Mouse (Mus musculus): ENCODE results near the gene Kctd21. TPM values are rescaled to one million over a fixed set of nuclear protein-coding genes. Genes with fewer than 3 reads are reported as not detected.
A peak's percentile ranks its signal among the peaks of the same experiment; 100 is the strongest.

Gene Kctd21
- polyA plus RNA-seq, 1 experiment from 2014 or later: 7.9 TPM

DNA sequence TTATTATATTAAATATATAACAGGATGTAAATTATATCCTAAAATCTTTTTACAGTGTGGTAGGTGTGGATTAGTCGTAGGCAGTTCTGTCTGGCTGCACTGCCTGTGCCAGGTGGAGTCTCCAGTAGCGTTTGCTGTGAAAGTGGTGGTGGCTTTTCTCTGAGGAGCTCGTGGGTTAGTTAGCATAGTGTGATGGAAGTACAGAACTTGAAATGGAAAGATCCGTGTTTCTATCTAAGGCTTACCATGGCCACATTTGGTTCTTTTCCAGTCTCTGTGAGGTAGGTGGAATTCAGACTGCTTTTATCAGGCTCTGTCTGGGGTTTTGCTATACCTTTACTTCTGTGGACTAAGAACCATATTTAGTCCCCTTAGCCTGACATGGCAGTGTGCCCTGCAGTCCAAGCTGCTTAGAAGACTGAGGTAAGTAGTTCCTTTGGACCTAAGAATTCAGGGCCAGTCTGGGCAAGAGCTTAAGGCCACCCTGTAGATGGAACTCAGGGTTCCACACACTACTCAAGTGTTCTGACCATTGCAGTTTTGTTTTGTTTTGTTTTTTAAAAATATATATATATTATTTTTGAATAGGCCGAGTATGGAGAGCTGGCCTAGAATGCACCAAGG lies 48.5 kb downstream of the Kctd21 start:
- Histone ChIP-seq H3K27ac (no peak overlapping the region), H3K36me3 (peaks cover 85% of the 10 kb centered on the region), H3K9ac (no peak overlapping the region), H3K4me3 (no peak overlapping the region), H3K4me2 (no peak overlapping the region), H3K4me1 (replicated peaks) (no peaks in the 10 kb centered on the region), H3K9me3 (no peaks in the 10 kb centered on the region), H3K27me3 (no peaks in the 10 kb centered on the region)
- WGBS: 96% methylated on average over 5 of the region's 5 CpGs
- no peak for ATAC-seq (ENCODE audit: low FRiP score)

- no peaks in the 10 kb centered on the region for H3K9me3 ChIP-seq
- no peak for ATAC-seq (ENCODE audit: low FRiP score)
- 96% methylated on average over 8 of the region's 8 CpGs for WGBS
- no peak overlapping the region for H3K4me3 ChIP-seq
- peaks cover 82% of the 10 kb centered on the region for H3K36me3 ChIP-seq
- H3K4me1 ChIP-seq (replicated peaks): no peaks in the 10 kb centered on the region
- H3K9ac ChIP-seq: no peak overlapping the region
- H3K27ac ChIP-seq: no peak overlapping the region
- H3K4me2 ChIP-seq: no peak overlapping the region
- no peaks in the 10 kb centered on the region for H3K27me3 ChIP-seq
These were observed 50.5 kb downstream of the Kctd21 start for GRCm38 (mm10) chr7:97382661-97383060.

- H3K4me3 ChIP-seq: no peak overlapping the region
- H3K4me1 ChIP-seq (replicated peaks): no peaks in the 10 kb centered on the region
- H3K36me3 ChIP-seq: peaks cover 80% of the 10 kb centered on the region
- ATAC-seq (ENCODE audit: low FRiP score): no peak
- 89% methylated on average over 10 of the region's 10 CpGs for WGBS
- no peak overlapping the region for H3K27ac ChIP-seq
- no peaks in the 10 kb centered on the region for H3K27me3 ChIP-seq
- no peak overlapping the region for H3K4me2 ChIP-seq
- H3K9ac ChIP-seq: no peak overlapping the region
- H3K9me3 ChIP-seq: no peaks in the 10 kb centered on the region
These were observed 51.5 kb downstream of the Kctd21 start for GRCm38 (mm10) chr7:97383496-97384132.

GRCm38 (mm10) chr7:97386106-97386805 lies 54.1 kb downstream of the Kctd21 start:
- H3K4me1 ChIP-seq (replicated peaks): 0 out of 2 replicates have a peak, but pooled peaks cover 2% of the 10 kb centered on the region
- H3K4me3 ChIP-seq: no peak overlapping the region
- H3K27me3 ChIP-seq: no peaks in the 10 kb centered on the region
- H3K9ac ChIP-seq: no peak overlapping the region
- H3K27ac ChIP-seq: no peak overlapping the region
- no peak for ATAC-seq (ENCODE audit: low FRiP score)
- peaks cover 74% of the 10 kb centered on the region for H3K36me3 ChIP-seq
- WGBS: 89% methylated on average over 7 of the region's 7 CpGs
- no peak overlapping the region for H3K4me2 ChIP-seq
- no peaks in the 10 kb centered on the region for H3K9me3 ChIP-seq

DNA sequence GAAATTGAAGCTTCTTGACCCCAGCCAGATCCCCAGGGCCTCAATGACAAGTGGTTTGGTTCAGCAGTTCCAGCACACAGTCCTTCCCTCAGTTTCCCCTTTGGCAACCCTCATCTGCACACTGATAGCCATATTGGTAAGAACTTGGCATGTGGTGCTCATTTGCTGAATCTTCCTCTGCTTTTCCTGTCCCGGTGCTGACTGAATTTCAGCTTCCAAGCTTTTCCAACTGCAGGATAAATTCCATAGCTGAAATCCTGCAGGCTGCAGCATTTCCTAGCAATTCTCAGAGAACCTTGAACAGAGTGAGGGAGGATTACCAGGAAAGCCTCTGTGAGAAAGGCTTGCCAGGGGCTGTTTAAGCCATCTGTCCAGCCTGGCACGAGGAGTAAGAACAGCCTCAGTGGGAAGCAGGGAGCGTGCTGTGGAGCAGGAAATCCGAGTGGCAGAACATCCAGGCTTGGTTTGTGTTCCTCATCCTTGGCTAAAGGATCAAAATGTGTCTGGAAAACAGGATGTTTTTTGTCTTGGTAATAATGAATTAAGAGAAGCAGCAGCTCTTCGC lies 54.8 kb downstream of the Kctd21 start:
- WGBS: 83% methylated on average over 5 of the region's 5 CpGs
- H3K9ac ChIP-seq: no peak overlapping the region
- H3K27me3 ChIP-seq: no peaks in the 10 kb centered on the region
- H3K4me1 ChIP-seq (replicated peaks): 0 out of 2 replicates have a peak, but pooled peaks cover 5% of the 10 kb centered on the region
- no peak overlapping the region for H3K4me2 ChIP-seq
- no peaks in the 10 kb centered on the region for H3K9me3 ChIP-seq
- peak overlapping the region; percentile 23; the same call in 1 of the 2 replicates for H3K27ac ChIP-seq
- H3K36me3 ChIP-seq: peaks cover 74% of the 10 kb centered on the region
- no peak for ATAC-seq (ENCODE audit: low FRiP score)
- H3K4me3 ChIP-seq: no peak overlapping the region

- Histone ChIP-seq H3K27ac (no peak overlapping the region), H3K36me3 (peaks cover 74% of the 10 kb centered on the region), H3K4me1 (replicated peaks) (0 out of 2 replicates have a peak, but pooled peaks cover 5% of the 10 kb centered on the region), H3K4me2 (no peak overlapping the region), H3K9me3 (no peaks in the 10 kb centered on the region), H3K27me3 (no peaks in the 10 kb centered on the region), H3K9ac (no peak overlapping the region), H3K4me3 (no peak overlapping the region)
- 94% methylated on average over 8 of the region's 8 CpGs for WGBS
- ATAC-seq (ENCODE audit: low FRiP score): no peak
These were observed 55.5 kb downstream of the Kctd21 start for GRCm38 (mm10) chr7:97387561-97388147.

DNA sequence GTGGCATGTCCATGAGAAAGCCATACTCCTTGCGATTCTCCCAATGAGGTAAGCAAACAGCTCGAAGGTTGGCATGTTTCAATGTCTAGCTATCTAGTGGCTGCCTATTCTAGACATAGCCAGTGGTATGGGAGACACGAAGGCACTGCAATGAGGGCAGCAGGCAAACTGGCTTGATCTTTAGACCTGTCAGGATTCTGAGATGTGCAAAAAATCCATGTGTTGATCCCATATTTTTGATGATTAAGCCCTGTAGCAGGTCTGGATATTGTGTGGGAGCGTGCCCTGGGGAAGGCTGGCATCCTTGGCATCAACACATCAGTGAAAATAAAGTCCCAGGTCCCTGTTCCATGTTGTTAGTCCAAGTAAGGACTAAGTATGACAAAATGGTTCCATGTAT lies 56.4 kb downstream of the Kctd21 start:
- H3K27me3 ChIP-seq: no peaks in the 10 kb centered on the region
- WGBS: 95% methylated on average over 4 of the region's 4 CpGs
- no peak overlapping the region for H3K4me2 ChIP-seq
- H3K27ac ChIP-seq: no peak overlapping the region
- H3K4me3 ChIP-seq: no peak overlapping the region
- H3K9me3 ChIP-seq: no peaks in the 10 kb centered on the region
- H3K36me3 ChIP-seq: peaks cover 68% of the 10 kb centered on the region
- 0 out of 2 replicates have a peak, but pooled peaks cover 5% of the 10 kb centered on the region for H3K4me1 ChIP-seq (replicated peaks)
- ATAC-seq (ENCODE audit: low FRiP score): no peak
- no peak overlapping the region for H3K9ac ChIP-seq

DNA sequence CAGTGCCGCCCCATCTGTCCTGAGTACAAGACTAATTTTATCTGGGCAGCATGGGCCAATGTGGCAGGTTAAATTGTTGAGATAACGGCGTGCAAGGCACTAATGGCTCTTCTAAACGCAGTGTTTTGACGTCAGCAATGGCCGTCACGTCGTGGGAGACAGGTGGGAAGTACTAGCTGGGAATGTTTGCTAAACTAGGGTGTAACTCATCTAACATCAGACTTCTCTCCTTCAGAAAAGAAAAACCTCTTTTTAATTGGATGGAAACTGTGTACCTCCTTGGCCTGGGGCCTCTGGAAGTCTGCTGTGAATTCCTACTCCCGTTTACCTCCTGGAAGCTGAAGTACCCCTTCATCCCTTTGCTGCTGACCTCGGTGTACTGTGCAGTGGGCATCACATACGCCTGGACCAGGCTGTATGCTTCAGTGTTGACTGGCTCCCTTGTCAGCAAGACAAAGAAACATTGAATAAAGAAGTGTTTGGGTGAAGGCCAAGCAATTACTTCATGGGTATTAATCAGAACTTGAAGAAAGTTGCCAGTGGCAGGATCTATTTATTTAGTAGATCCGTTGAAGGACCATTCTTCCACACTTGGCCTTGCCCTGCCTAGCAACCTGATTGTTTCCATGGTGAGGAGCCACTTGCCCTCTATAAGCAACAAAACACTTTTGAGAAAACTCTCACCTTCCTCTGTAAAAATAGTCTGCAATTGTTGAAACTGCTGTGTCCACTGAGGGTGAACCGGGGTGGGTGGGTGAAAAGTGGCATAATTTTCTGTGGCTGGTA lies 59.4 kb downstream of the Kctd21 start:
- Histone ChIP-seq H3K4me2 (no peak overlapping the region), H3K9me3 (no peaks in the 10 kb centered on the region), H3K9ac (no peak overlapping the region), H3K36me3 (peaks cover 46% of the 10 kb centered on the region), H3K4me1 (replicated peaks) (0 out of 2 replicates have a peak, but pooled peaks cover 5% of the 10 kb centered on the region), H3K27ac (peak overlapping the region; percentile 48; the same call in 1 of the 2 replicates), H3K4me3 (no peak overlapping the region), H3K27me3 (no peaks in the 10 kb centered on the region)
- peak; percentile 89 for ATAC-seq (ENCODE audit: low FRiP score)
- 61% methylated on average over 13 of the region's 13 CpGs for WGBS

- Histone ChIP-seq H3K27me3 (no peaks in the 10 kb centered on the region), H3K9ac (no peak overlapping the region), H3K27ac (peak overlapping the region; percentile 3; the same call in 1 of the 2 replicates), H3K4me3 (no peak overlapping the region), H3K36me3 (peaks cover 40% of the 10 kb centered on the region), H3K4me2 (no peak overlapping the region), H3K4me1 (replicated peaks) (0 out of 2 replicates have a peak, but pooled peaks cover 5% of the 10 kb centered on the region), H3K9me3 (no peaks in the 10 kb centered on the region)
- peak; percentile 32; the same call in 1 of the 2 replicates for ATAC-seq (ENCODE audit: low FRiP score)
- WGBS: 73% methylated on average over 6 of the region's 6 CpGs
These were observed 59.9 kb downstream of the Kctd21 start for GRCm38 (mm10) chr7:97392079-97392445.

DNA sequence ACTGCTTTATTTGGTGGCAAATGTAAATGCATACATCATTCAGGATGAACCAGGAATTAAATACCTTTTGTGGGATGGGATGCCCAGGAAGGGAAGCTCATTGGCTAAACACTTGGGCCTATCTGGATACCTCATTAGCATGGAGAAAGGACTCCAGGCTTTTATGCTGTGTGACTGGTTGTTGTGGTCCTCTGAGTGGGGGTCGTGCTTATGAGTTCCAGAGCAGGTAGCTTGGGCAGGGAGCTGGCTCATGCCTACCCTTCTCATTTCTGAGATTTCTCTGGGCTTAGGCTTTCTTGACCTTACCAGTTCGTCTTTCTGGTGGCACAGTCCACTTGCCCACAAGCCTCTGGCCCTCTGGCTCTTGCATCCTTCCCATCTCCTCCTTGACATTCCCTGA lies 62.2 kb downstream of the Kctd21 start:
- H3K9me3 ChIP-seq: no peaks in the 10 kb centered on the region
- no peak overlapping the region for H3K27ac ChIP-seq
- peaks cover 20% of the 10 kb centered on the region for H3K36me3 ChIP-seq
- no peak overlapping the region for H3K9ac ChIP-seq
- H3K27me3 ChIP-seq: no peaks in the 10 kb centered on the region
- H3K4me2 ChIP-seq: no peak overlapping the region
- 0 out of 2 replicates have a peak, but pooled peaks cover 5% of the 10 kb centered on the region for H3K4me1 ChIP-seq (replicated peaks)
- 75% methylated on average over 2 of the region's 2 CpGs for WGBS
- ATAC-seq (ENCODE audit: low FRiP score): no peak
- no peak overlapping the region for H3K4me3 ChIP-seq

GRCm38 (mm10) chr7:97398943-97399342 lies 66.8 kb downstream of the Kctd21 start:
- Histone ChIP-seq H3K36me3 (peaks cover 14% of the 10 kb centered on the region), H3K9ac (no peak overlapping the region), H3K9me3 (no peaks in the 10 kb centered on the region), H3K4me2 (no peak overlapping the region), H3K4me3 (no peak overlapping the region), H3K27ac (no peak overlapping the region), H3K27me3 (no peaks in the 10 kb centered on the region), H3K4me1 (replicated peaks) (peaks cover 19% of the 10 kb centered on the region)
- ATAC-seq (ENCODE audit: low FRiP score): no peak
- WGBS: 94% methylated on average over 6 of the region's 6 CpGs

Measured in hindbrain, embryonic 13.5 days (tissue).